Mouse (Mus musculus) heart, postnatal 0 days (tissue): ENCODE measurements around the gene Galnt17.

Source experiments
- CTCF ChIP-seq: IDR thresholded peaks from 2 replicates; pipeline ENCODE4 v1.5.1; 2016; ENCODE audit warnings: antibody characterized with exemption, control low read depth, low read depth
- EP300 ChIP-seq: IDR thresholded peaks from 2 replicates; pipeline ENCODE4 v1.6.1; 2016; ENCODE audit warnings: antibody characterized with exemption, low read depth

- TF ChIP-seq CTCF: no peak
- no peak for TF ChIP-seq EP300
Measured at GRCm38 (mm10) chr5:130977999-130978398, 330.3 kb downstream of the Galnt17 start.
